Mouse (Mus musculus): ENCODE data around the gene Gstm7.

Gstm7 gene

DNA sequence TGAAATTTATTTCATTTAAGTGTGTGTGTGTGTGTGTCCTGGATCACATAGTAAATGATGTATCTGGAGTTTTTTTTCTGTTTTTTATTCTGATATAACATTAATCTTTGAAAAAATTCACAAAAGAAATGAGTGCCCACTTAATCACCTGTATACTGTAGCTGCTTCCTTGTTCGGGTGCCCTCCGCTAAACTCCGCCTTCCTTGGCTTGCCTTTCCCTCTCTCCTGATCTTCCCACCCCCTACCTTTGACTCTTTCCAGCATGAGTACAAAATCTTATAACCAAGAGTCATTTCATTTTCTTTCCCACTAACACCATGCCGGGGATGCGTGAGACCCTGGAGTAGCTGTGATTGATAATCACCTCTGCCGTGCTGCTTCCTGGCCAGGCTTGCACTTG is 511 bp upstream of the Gstm7 start:
- peak; percentile 44 for DNase-seq

- no peak for DNase-seq
These were observed 483 bp downstream of the Gstm7 start for GRCm38 (mm10) chr3:107931134-107931533.

- DNase-seq, result no peak
These were observed 1.9 kb downstream of the Gstm7 start for GRCm38 (mm10) chr3:107929731-107930130.

- no peak for DNase-seq
These were observed 2.4 kb downstream of the Gstm7 start for GRCm38 (mm10) chr3:107929243-107929642.

- no peak for DNase-seq
These were observed 2.9 kb downstream of the Gstm7 start for GRCm38 (mm10) chr3:107928691-107929090.

DNA sequence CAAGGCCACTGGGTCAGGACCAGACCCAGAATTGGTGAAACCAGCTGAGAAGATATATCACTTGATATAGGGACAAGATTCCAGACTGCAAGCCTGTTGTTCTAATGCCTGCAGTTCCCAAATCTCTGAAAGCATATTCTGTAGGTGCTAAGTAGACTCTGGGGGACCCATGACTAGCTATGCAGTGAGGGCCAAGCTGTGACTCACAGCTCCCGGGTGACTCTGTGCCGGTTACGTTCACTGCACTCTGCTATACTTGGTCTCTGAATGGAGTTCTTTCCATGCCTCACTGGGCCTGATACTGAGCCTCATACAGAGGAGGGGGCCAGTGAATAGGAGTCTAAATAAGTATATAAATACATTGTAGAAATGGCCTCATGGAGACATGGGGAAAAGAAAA is 3.8 kb downstream of the Gstm7 start:
- no peak for DNase-seq

DNA sequence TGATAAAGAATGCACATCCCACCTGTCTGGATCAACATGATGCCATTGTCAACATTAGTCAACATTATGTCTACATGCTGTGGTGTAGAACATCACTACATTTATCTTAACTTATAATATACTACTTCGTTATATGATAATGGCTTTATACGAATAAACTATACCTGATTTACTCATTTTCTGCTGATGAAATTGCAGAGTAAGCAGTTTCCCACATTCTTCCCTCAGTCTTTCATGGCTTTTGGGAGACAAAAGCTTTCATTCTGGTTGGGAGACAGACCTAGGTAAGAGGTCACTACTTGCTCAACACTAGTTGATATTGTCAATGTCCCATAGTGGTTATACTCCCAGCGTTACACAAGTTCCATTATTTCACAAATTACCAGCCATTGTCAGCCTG is 6.3 kb downstream of the Gstm7 start:
- no peak for DNase-seq

DNA sequence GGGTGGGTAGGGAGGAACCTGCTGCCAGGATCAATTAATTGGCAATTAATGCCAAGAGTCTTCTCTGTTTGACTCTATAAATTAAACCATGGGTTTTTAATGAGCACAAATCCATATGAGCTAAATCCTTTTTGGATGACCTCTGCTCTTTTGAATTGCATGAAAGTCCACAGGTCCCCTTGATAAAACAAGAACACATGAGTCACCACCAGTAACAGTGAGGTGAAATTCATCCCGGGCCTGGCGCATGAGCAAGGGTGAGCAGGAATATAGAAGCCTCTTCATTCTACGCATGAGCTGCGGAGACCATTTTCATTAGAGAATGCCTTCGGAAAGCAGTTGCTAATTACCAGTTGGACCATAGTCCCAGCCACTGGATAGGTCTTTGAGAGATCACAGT is 11.3 kb downstream of the Gstm7 start:
- no peak for DNase-seq

- DNase-seq, result peak; percentile 77
These were observed 13.7 kb downstream of the Gstm7 start for GRCm38 (mm10) chr3:107917783-107918408.

DNA sequence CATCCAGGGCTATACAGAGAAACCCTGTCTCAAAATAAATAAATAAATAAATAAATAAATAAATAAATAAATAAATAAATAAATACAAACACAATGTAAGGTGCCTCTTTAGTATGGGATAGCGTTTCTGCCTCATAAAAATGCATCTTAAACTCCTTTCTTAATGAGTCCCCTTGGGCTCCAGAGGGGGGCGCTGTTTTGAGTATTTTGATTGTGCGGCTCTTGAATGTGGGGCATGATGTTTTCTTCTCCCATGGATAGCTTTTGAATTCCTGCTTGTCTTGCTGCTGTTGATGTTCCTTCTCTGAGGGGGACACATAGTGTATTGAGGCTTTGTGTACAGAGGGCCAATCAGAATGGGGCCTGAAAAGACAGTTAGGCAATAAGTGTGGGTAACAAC is 14.5 kb downstream of the Gstm7 start:
- no peak for DNase-seq

GRCm38 (mm10) chr3:107916674-107917073 is 14.9 kb downstream of the Gstm7 start:
- no peak for DNase-seq

- DNase-seq, result no peak
These were observed 25.7 kb downstream of the Gstm7 start for GRCm38 (mm10) chr3:107905942-107906341.

DNA sequence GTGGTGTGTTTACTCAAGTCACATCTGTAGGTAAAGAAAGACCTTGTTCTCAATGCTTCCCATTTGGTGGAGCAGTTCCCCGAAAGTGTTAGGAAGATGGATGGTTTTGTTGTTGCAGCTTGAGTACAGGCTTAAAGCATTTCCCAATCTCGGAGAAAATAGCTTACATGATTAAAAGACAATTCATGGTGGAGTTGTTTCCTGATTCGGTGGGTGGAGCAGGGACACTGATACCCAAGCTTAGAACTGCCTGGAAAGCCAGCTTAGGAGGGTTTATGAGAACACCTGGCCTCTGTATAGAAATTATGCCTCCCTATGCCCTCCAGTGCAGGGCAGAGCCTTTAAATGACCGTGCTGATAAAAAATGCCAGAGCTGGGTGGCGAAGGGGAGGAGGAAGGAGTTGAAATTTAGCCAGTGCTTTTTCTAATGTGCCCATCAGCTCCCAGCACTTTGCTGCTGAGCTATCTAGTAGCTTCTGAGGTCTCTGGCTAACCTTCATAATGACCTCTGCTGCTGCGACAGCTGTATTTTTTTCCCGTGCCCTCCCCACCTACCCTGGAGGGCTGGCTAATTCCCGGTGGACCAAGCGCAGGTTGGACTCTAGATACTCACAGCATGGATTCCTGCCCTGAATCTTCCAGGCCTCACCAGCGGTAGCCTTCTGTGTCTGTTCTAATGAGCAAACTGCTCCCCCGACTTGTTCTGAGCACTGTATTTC is 30.5 kb downstream of the Gstm7 start:
- peak; percentile 53 for DNase-seq

GRCm38 (mm10) chr3:107898691-107899090 is 32.9 kb downstream of the Gstm7 start:
- peak; percentile 66 for DNase-seq

DNA sequence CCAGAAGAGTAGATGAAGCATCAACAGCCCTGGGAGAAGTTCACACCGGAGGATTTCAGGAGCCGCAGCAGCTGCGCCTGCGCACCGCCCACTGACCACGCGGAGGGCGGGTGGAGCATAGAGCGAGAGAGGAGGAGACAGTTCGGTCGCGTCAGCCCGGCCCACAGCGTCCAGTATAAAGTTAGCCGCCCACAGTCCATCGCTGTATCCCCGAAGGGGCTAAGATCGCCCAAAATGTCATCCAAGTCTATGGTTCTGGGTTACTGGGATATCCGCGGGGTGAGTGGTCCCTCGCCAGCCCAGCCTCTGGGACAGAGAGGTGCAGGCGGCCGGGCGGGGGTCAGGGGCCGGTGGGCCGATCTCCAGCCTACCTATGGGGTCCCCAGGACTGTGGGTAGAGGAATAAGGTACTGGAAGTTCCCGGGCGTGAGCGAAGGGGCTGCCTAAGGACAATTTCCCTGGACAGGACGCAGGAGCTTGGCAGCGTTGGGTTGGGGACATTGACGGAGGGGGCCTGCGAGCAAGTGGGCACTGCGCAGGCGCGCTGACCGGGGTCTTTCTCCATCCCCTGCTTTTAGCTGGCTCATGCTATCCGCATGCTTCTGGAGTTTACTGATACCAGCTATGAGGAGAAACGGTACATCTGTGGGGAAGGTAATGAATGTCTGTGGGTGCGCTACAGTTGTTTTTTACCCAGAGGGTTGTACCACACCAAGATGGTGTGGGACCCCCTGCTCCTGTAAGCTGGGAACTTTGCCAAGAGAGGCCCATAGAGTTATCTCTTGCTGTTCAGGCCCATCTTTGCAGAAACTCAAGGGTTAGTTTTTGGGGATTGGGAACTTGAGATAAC is 35.7 kb downstream of the Gstm7 start, which contains the start of gene Gstm5:
Gene Gstm5, plus strand, starts transcription at position 102 of the 850 bp plus-strand sequence.
- DNase-seq, result peak; percentile 91

GRCm38 (mm10) chr3:107895194-107895719 is 36.4 kb downstream of the Gstm7 start:
- no peak for DNase-seq

- peak; percentile 40 for DNase-seq
These were observed 42.4 kb downstream of the Gstm7 start for GRCm38 (mm10) chr3:107889236-107889635.

- DNase-seq, result no peak
These were observed 43.7 kb downstream of the Gstm7 start for GRCm38 (mm10) chr3:107887674-107888495.

DNA sequence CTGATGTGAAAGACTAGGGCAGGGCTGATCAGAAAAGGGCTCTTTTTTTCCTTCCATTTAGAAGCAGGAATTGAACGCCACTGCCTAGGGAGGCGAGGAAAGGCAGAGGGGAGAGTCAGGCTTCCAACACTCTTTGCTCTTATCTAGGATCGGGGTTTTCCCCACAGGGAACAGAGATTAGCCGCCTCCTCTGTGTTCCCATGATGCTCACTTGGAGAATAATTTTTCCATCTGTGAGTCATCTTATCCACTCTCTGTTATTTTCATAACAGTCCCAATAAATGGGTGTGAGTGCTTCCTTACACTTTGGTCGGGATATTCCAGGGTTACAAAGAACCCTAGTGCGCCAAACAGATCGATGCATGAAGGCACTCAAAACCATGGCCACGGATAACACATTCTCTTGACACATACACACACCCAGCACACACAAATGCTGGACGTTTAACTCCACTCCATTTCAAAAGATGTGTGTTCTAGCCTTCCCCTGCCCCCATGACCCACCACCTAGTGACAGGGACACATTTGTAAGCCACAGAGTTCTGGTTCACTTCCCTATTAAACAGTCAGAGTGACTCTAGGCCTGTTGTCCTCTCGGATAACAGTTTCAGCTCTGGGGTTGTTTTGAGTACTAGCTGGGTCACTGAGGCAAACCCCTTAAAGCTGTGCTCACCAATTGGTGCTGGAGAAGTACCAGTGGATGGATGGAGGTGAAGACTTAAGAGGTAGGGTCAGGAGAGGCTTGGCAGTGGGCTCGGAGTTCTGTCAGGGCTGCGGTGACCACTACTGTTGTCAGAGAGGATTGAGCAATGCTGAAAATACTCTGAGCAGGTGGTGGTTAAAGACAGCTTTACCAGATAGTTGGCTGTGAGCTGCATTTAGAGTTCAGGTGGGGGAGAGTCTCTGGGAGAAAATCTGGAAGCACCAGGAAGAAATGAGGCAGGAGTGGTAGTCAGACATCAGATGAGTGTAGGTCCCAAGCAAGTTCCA is 53.6 kb downstream of the Gstm7 start:
- DNase-seq, result no peak

GRCm38 (mm10) chr3:107877005-107877404 is 54.6 kb downstream of the Gstm7 start, which contains the start of gene Eps8l3:
Eps8l3 (plus strand) TSS chr3:107877229.
- DNase-seq, result no peak

Data from kidney, postnatal 14 days (tissue).